ENCODE assay signal across 26 mouse cellular contexts in genomic region chr8:56323276-56323675, GRCm38 (mm10).
"Had no signal": no experiment of that assay in that cellular context is flagged by ENCODE, and none has a peak within 500 bp of the region (broad histone marks: within the 10 kb centered on the region; RNA-seq: fewer than 3 reads in every experiment).

No protein-coding gene starts in this region.

- H3K27ac ChIP-seq: gastrocnemius, adult 2 months; heart, embryonic 10.5 days; hindbrain, embryonic 10.5 days; hindbrain, embryonic 12.5 days; hindbrain, embryonic 14.5 days; kidney, embryonic 15.5 days; kidney, postnatal 0 days; layer of hippocampus, adult 2 months; left cerebral cortex, adult 2 months; limb, embryonic 10.5 days; limb, embryonic 12.5 days; liver, embryonic 13.5 days had no signal

- ATAC-seq: hindbrain, embryonic 16.5 days; inflammation-experienced regulatory T-cells, adult 6 months had no signal

- H3K4me2 ChIP-seq: heart, embryonic 12.5 days; hindbrain, embryonic 12.5 days; hindbrain, embryonic 14.5 days; kidney, embryonic 15.5 days; limb, embryonic 12.5 days; liver, embryonic 11.5 days; liver, embryonic 13.5 days had no signal

- H3K4me3 ChIP-seq: gastrocnemius, adult 2 months; heart, embryonic 10.5 days; heart, embryonic 12.5 days; hindbrain, embryonic 10.5 days; hindbrain, embryonic 12.5 days; kidney, embryonic 15.5 days; layer of hippocampus, adult 2 months; left cerebral cortex, adult 2 months; limb, embryonic 10.5 days; limb, embryonic 12.5 days; liver, embryonic 13.5 days had no signal

- H3K9ac ChIP-seq: heart, embryonic 12.5 days; hindbrain, embryonic 12.5 days; hindbrain, embryonic 14.5 days; kidney, embryonic 15.5 days; limb, embryonic 12.5 days; liver, embryonic 13.5 days had no signal

- DNase-seq: gastrocnemius, adult 2 months; gastrocnemius, postnatal 10 days; gastrocnemius, postnatal 25 days; heart, adult 18-20 months; heart, postnatal 10 days; heart, postnatal 4 days; kidney, adult 18-20 months; kidney, adult 8-10 months; kidney, postnatal 25 days; kidney, postnatal 4 days; liver; liver, embryonic 13.5 days had no signal

- H3K36me3 ChIP-seq: heart, embryonic 10.5 days; heart, embryonic 12.5 days; hindbrain, embryonic 10.5 days; hindbrain, embryonic 12.5 days; kidney, embryonic 15.5 days; limb, embryonic 10.5 days; limb, embryonic 12.5 days; liver, embryonic 13.5 days had no signal

- H3K27me3 ChIP-seq: heart, embryonic 12.5 days; hindbrain, embryonic 12.5 days; kidney, embryonic 15.5 days; limb, embryonic 12.5 days; liver, embryonic 13.5 days had no signal

- H3K9me3 ChIP-seq: heart, embryonic 10.5 days; heart, embryonic 12.5 days; hindbrain, embryonic 10.5 days; hindbrain, embryonic 12.5 days; kidney, embryonic 15.5 days; limb, embryonic 10.5 days; limb, embryonic 12.5 days; liver, embryonic 13.5 days had no signal

- H3K4me1 ChIP-seq: heart, embryonic 10.5 days; hindbrain, embryonic 10.5 days; hindbrain, embryonic 12.5 days; limb, embryonic 10.5 days; limb, embryonic 12.5 days; liver, embryonic 13.5 days had no signal
